Mouse (Mus musculus) heart, adult 2 months (tissue): ENCODE measurements around the gene Pigyl.

Experiments
- CTCF ChIP-seq: fragments of 200-600 bp; IDR thresholded peaks from 2 replicates; pipeline ENCODE4 v1.8.1; 2022; ENCODE audit warnings: antibody characterized with exemption, mild to moderate bottlenecking, moderate library complexity
- POLR2A ChIP-seq: fragments of 200-500 bp; IDR thresholded peaks from 2 replicates; pipeline ENCODE4 v1.6.1; 2011; ENCODE audit warnings: mild to moderate bottlenecking, low read depth, low read length, control low read depth; ENCODE audit not compliant: insufficient read depth

GRCm38 (mm10) chr9:22155614-22156013, 1.0 kb upstream of the Pigyl start:
- TF ChIP-seq CTCF: peak; percentile 99; the same call in 1 of the 2 replicates
- no peak for TF ChIP-seq POLR2A
